Comparison of ENCODE assay signal across 10 mouse cellular contexts in genomic region chr8:47244202-47244601, GRCm38 (mm10).
DNase-seq lines count a peak whose midpoint lies in the region; ATAC-seq and TF ChIP-seq lines count a peak whose summit lies in the region.
"Had no signal": no experiment of that assay in that cellular context is flagged by ENCODE, and none has a peak within 500 bp of the region (broad histone marks: within the 10 kb centered on the region; RNA-seq: fewer than 3 reads in every experiment).

No protein-coding gene starts in this region.

- WGBS in lung, embryonic 15.5 days = 88% methylated on average over 15 of the region's 15 CpGs
- 75% methylated on average over 15 of the region's 15 CpGs for WGBS in forebrain, embryonic 13.5 days
- WGBS in neural tube, embryonic 14.5 days = 81% methylated on average over 15 of the region's 15 CpGs

- no peaks in the 10 kb centered on the region for H3K9me3 ChIP-seq in lung, embryonic 15.5 days
- no peaks in the 10 kb centered on the region for H3K9me3 ChIP-seq in forebrain, embryonic 13.5 days (replicated peaks)
- no peaks in the 10 kb centered on the region for H3K9me3 ChIP-seq in neural tube, embryonic 14.5 days (ENCODE audit: control insufficient read depth, low read length)
- H3K9me3 ChIP-seq: heart, embryonic 12.5 days had no signal

- H3K4me3 ChIP-seq in lung, embryonic 15.5 days = no peak overlapping the region
- H3K4me3 ChIP-seq in forebrain, embryonic 13.5 days = peak overlapping the region; percentile 35
- H3K4me3 ChIP-seq in layer of hippocampus, adult 2 months = peak overlapping the region; percentile 51
- peak overlapping the region; percentile 28; the same call in 1 of the 2 replicates for H3K4me3 ChIP-seq in neural tube, embryonic 14.5 days (ENCODE audit: low read depth, low read length)
- H3K4me3 ChIP-seq: heart, embryonic 12.5 days had no signal

- no peak for DNase-seq in lung, postnatal 36 days
- DNase-seq in layer of hippocampus, adult 2 months (ENCODE audit: low spot score in 2 of 2) = peak; percentile 46 to 75
- DNase-seq in T-cell, adult 2 months (ENCODE audit: low spot score) = no peak
- DNase-seq in retina, embryonic 14.5 days (ENCODE audit: low spot score) = no peak
- no peak for DNase-seq in cerebellum, adult 9-10 months
- DNase-seq: kidney, adult 8-10 months had no signal

- peaks cover 48% of the 10 kb centered on the region for H3K4me1 ChIP-seq in lung, embryonic 15.5 days
- peaks cover 78% of the 10 kb centered on the region for H3K4me1 ChIP-seq in forebrain, embryonic 13.5 days
- H3K4me1 ChIP-seq in neural tube, embryonic 14.5 days (ENCODE audit: control insufficient read depth, insufficient read depth, low read length) = peaks cover 53% of the 10 kb centered on the region

- no peaks in the 10 kb centered on the region for H3K36me3 ChIP-seq in lung, embryonic 15.5 days
- H3K36me3 ChIP-seq in forebrain, embryonic 13.5 days (ENCODE audit: poor library complexity, severe bottlenecking) = no peaks in the 10 kb centered on the region
- no peaks in the 10 kb centered on the region for H3K36me3 ChIP-seq in neural tube, embryonic 14.5 days (ENCODE audit: control insufficient read depth, insufficient read depth, low read length)
- H3K36me3 ChIP-seq: heart, embryonic 12.5 days had no signal

- TF ChIP-seq CTCF in layer of hippocampus, adult 2 months (conservative IDR thresholded peaks at IDR 0.05) = no peak

- H3K4me2 ChIP-seq in lung, embryonic 15.5 days = no peak overlapping the region
- H3K4me2 ChIP-seq in forebrain, embryonic 13.5 days = peak overlapping the region; percentile 66
- H3K4me2 ChIP-seq in neural tube, embryonic 14.5 days (ENCODE audit: low read depth, low read length) = peak overlapping the region; percentile 60
- H3K4me2 ChIP-seq: heart, embryonic 12.5 days had no signal

- H3K27me3 ChIP-seq in lung, embryonic 15.5 days = no peaks in the 10 kb centered on the region
- H3K27me3 ChIP-seq in forebrain, embryonic 13.5 days = no peaks in the 10 kb centered on the region
- H3K27me3 ChIP-seq in neural tube, embryonic 14.5 days (ENCODE audit: control insufficient read depth, insufficient read depth, low read length) = no peaks in the 10 kb centered on the region
- H3K27me3 ChIP-seq: heart, embryonic 12.5 days had no signal

- H3K27ac ChIP-seq in lung, embryonic 15.5 days = peak overlapping the region; percentile 82
- H3K27ac ChIP-seq in forebrain, embryonic 13.5 days = peak overlapping the region; percentile 92
- H3K27ac ChIP-seq in layer of hippocampus, adult 2 months = peak overlapping the region; percentile 88
- peak overlapping the region; percentile 75; the same call in 1 of the 2 replicates for H3K27ac ChIP-seq in neural tube, embryonic 14.5 days (ENCODE audit: low read depth, low read length)

- ATAC-seq in lung, embryonic 15.5 days (ENCODE audit: borderline replicate concordance, extremely low read depth, low FRiP score, low TSS enrichment) = no peak
- ATAC-seq in forebrain, embryonic 13.5 days = no peak
- no peak for ATAC-seq in neural tube, embryonic 14.5 days (ENCODE audit: low read depth)

- H3K9ac ChIP-seq in lung, embryonic 15.5 days = no peak overlapping the region
- H3K9ac ChIP-seq in forebrain, embryonic 13.5 days = peak overlapping the region; percentile 55
- 0 out of 2 replicates have a peak overlapping the region, but pooled peaks have one; percentile 13 for H3K9ac ChIP-seq in neural tube, embryonic 14.5 days (replicated peaks; ENCODE audit: low read depth, low read length)
- H3K9ac ChIP-seq: heart, embryonic 12.5 days had no signal

Comparison
In these comparisons a context has a peak if more than half of its experiments do, and no peak if none do; other contexts are left out.
1. DNase-seq: peak in layer of hippocampus, adult 2 months (2 of 2); none in lung, postnatal 36 days (single experiment), T-cell, adult 2 months (single experiment), retina, embryonic 14.5 days (single experiment) and cerebellum, adult 9-10 months (single experiment).
2. Peak in every context shown above with its lines, with median percentiles within 50 percentile points of each other: H3K27ac ChIP-seq.